Mouse (Mus musculus): ENCODE measurements around the gene Rab4a.

Rab4a gene

GRCm38 (mm10) chr8:123847546-123847945 lies 41.8 kb downstream of the Rab4a start:
- DNase-seq (ENCODE audit: low spot score in 2 of 2) = no peak

- no peak for DNase-seq (ENCODE audit: low spot score in 2 of 2)
These were observed 43.6 kb downstream of the Rab4a start for GRCm38 (mm10) chr8:123849352-123849751.

- no peak for DNase-seq (ENCODE audit: low spot score in 2 of 2)
These were observed 45.8 kb downstream of the Rab4a start for GRCm38 (mm10) chr8:123851590-123851989.

GRCm38 (mm10) chr8:123854252-123854651 lies 48.5 kb downstream of the Rab4a start:
- DNase-seq (ENCODE audit: low spot score in 2 of 2) = no peak

GRCm38 (mm10) chr8:123854733-123855475 lies 49.1 kb downstream of the Rab4a start:
- no peak for DNase-seq (ENCODE audit: low spot score in 2 of 2)

- DNase-seq (ENCODE audit: low spot score in 2 of 2) = no peak
These were observed 51.6 kb downstream of the Rab4a start for GRCm38 (mm10) chr8:123857361-123857760.

- peak in 1 of 2 experiments; percentile 9 for DNase-seq (ENCODE audit: low spot score in 2 of 2)
These were observed 52.8 kb downstream of the Rab4a start for GRCm38 (mm10) chr8:123858574-123858940.

- peak; percentile 84 to 89 for DNase-seq (ENCODE audit: low spot score in 2 of 2)
These were observed 53.3 kb downstream of the Rab4a start for GRCm38 (mm10) chr8:123858941-123859647.

GRCm38 (mm10) chr8:123859648-123860259 lies 54.0 kb downstream of the Rab4a start, which contains the start of gene Ccsap:
Ccsap (minus strand) TSS chr8:123860209.
- DNase-seq (ENCODE audit: low spot score in 2 of 2) = peak; percentile 32 to 41

- DNase-seq (ENCODE audit: low spot score in 2 of 2) = no peak
These were observed 54.6 kb downstream of the Rab4a start for GRCm38 (mm10) chr8:123860386-123860785.

GRCm38 (mm10) chr8:123865786-123866185 lies 60.0 kb downstream of the Rab4a start:
- no peak for DNase-seq (ENCODE audit: low spot score in 2 of 2)

- DNase-seq (ENCODE audit: low spot score in 2 of 2) = no peak
These were observed 61.2 kb downstream of the Rab4a start for GRCm38 (mm10) chr8:123866971-123867370.

- DNase-seq (ENCODE audit: low spot score in 2 of 2) = no peak
These were observed 66.3 kb downstream of the Rab4a start for GRCm38 (mm10) chr8:123872048-123872447.

GRCm38 (mm10) chr8:123873364-123873763 lies 67.6 kb downstream of the Rab4a start:
- DNase-seq (ENCODE audit: low spot score in 2 of 2) = no peak

GRCm38 (mm10) chr8:123874324-123874723 lies 68.5 kb downstream of the Rab4a start:
- no peak for DNase-seq (ENCODE audit: low spot score in 2 of 2)

GRCm38 (mm10) chr8:123877865-123878264 lies 72.1 kb downstream of the Rab4a start:
- no peak for DNase-seq (ENCODE audit: low spot score in 2 of 2)

GRCm38 (mm10) chr8:123880271-123880670 lies 74.5 kb downstream of the Rab4a start:
- no peak for DNase-seq (ENCODE audit: low spot score in 2 of 2)

- no peak for DNase-seq (ENCODE audit: low spot score in 2 of 2)
These were observed 75.1 kb downstream of the Rab4a start for GRCm38 (mm10) chr8:123880821-123881350.

GRCm38 (mm10) chr8:123882412-123882811 lies 76.6 kb downstream of the Rab4a start:
- DNase-seq (ENCODE audit: low spot score in 2 of 2) = no peak

- DNase-seq (ENCODE audit: low spot score in 2 of 2) = no peak
These were observed 77.3 kb downstream of the Rab4a start for GRCm38 (mm10) chr8:123883094-123883493.

Data from natural killer cell, adult 2 months (primary cell).